Mouse (Mus musculus): ENCODE results near the gene Pllp.

Pllp gene

GRCm38 (mm10) chr8:94702844-94703813 is 7.1 kb upstream of the Pllp start:
- peak; percentile 92 for DNase-seq (ENCODE audit: extremely low spot score)

- DNase-seq (ENCODE audit: extremely low spot score), result no peak
Observed at GRCm38 (mm10) chr8:94702156-94702555, 6.1 kb upstream of the Pllp start.

DNA sequence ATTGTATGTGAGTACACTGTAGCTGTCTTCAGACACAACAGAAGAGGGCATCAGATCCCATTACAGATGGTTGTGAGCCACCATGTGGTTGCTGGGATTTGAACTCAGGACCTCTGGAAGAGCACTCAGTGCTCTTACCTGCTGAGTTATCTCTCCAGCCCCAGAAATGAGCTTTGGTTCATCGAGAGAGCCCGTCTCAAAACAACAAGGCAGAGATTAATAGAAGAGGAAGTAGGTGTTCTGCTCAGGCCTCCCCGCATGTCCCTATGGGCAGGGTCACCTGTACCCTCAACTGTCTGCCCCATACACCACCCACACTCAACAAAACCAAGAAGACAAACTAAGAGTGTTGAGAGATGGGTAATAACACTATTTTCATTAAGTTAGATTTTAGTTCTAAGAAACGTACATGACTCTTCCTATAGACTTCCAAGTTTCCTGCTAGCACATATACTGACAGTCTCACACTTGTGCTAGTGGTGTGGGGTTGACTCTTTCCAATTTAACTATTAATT is 4.4 kb upstream of the Pllp start:
- no peak for DNase-seq (ENCODE audit: extremely low spot score)

- no peak for DNase-seq (ENCODE audit: extremely low spot score)
Observed at GRCm38 (mm10) chr8:94699366-94699765, 3.3 kb upstream of the Pllp start.

DNA sequence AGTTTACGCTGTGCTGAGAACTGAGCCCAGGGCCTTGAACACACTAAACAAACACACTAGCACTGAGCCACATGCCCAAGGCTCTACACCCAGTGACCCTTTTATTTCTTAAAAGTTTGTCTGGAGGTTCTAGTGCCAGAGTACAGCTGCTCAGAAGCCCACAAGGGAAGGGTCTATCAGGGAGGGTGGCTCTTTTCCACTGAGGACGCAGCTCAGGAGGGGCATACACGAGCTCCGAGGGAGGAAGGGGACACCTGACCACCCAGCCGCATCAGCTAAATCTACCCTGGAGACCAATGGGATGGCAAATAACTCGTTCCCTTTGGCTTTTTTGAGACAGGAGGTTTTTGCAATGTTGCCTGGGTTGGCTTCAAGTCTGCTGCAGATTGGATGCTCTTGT is 1.9 kb upstream of the Pllp start:
- no peak for DNase-seq (ENCODE audit: extremely low spot score)

DNA sequence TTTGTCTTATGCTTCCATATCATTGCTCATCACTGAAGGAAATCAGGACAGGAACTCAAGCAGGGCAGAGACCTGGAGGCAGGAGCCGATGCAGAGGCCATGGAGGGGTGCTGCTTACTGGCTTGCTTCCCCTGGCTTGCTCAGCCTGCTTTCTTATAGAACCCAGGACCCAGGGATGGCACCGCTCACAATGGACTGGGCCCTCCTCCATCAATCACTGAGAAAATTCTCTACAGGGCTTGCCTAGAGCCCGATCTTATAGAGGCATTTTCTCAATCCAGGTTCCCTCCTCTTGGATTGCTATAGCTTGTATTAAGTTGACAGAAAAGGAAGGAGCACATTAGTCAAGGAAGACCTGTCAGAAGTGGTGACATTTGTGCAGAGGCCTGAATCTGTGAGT is 488 bp upstream of the Pllp start:
- DNase-seq (ENCODE audit: extremely low spot score), result no peak

DNA sequence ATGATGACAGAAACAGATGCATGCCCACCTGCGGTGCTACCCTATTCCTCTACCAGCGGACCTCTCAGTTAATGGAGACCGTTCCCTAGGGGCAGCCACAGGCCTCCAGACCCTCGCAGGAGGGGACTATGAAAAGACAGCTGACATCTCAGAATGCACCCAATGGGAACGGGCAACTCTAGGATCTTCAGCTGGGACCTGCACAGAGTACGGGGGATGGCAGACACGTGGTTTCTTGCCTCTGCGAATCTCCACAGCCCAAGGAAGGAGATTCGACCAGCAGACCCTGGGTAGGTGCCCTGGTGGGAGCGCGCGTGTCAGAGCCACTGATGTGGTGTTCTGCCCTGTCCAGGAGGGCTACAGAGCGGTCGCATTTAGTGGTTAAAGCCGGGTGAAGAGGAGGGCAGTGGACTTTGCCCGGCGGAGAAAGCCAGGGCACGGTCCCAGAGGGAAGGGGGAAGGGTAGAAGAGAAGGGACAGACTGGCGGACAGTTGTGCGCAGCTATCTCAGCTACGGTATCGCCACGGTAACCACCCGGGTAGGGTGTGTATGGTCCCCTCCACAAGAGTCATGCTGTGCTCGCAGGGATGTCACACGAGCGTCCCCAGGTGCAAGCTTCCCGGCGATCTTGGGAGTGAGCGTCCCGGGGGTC is 611 bp downstream of the Pllp start:
- peak; percentile 33 for DNase-seq (ENCODE audit: extremely low spot score)

DNA sequence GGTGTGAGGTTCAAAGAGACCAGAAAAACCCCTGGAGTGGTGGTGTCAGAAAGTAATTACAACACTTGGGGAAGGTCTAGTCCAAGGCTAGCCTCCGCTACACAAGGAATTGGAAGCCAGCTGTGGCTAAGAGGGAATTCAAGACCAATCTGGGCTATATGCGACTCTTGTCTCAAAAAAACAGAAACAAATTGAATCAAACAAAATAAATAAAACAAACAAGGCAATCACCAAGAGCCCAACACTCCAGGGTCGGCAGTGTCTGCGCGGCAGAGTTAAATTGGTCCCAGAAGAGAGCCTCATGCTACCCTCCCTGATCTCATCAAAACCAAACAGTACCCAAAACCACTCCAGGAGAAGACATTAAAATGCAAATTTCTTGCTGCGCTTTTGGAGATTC is 1.4 kb downstream of the Pllp start:
- no peak for DNase-seq (ENCODE audit: extremely low spot score)

DNA sequence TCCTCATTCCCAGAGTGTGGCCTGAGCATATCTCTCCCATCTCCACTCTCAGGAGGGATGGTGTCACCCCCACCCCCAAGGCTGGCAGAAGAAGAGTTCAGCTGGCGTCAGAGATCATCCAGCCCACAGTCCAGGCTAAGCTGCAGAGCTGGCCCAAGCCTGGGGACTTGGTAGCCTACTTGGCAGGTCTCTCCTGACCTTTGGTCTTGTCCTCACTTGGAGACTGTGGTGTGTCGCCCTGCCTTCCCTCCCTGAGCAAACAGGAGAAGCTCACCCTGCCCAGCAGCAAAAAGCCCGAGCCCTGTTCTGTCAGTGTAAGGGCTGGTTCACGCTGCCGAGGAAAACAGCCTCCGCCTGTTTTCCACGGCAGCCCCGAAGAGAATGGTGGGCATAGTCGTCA is 10.1 kb downstream of the Pllp start:
- DNase-seq (ENCODE audit: extremely low spot score), result no peak

DNA sequence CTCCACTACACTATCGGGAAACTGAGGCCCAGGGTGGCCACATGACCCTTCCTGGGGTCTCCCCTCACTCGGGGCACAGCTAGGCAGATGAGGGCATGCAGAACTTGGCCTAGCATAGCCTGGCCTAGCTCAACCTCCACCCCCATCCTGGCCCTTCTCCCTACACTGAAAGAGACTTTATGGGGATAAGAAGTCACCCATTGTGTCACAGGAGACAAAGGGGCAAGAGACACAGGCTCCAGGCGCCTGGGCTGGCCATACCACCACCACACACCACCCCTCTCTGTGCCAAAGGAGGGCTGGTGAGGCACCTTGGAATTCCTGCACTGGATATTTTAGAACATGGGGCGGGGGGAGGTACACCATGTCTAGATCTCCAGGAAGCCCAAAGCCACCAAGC is 11.8 kb downstream of the Pllp start:
- DNase-seq (ENCODE audit: extremely low spot score), result no peak

DNA sequence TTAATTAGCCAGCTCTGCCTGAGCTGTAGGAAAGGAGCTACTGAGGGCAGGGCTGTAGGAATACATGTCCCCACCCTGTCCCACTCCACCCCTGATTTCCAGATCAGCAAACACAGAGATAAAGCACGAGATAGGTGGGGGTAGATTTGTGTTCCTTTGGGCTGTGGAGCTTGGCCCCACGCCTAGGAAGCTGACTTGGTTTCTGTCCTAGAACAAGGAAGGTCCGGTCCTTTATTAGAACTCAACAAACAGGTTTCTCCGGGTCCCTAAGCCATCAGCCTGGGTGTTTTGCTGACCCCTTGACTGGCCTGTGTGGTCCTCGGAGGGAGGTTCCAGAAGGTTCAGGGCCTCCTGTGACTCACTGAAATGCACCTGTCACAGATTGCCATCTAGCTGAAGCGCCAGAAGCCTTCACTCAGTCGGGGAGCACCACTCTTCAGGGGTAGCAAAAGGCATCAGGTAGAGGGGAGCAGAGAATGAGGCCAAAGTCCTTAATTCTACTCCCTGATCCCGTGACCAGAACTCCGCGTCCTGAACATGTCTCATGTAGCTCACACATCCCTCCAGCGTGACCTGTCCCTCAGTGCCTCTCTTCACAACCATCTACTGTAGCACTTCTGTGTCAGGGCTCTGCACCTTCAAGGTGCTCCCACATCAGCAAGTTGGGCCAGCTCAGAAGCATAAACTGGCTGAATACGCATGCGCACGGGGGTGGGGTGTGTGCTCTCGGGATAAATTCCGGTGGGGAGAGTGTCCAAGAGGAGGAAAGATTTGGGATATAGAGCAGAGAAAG is 13.2 kb downstream of the Pllp start:
- DNase-seq (ENCODE audit: extremely low spot score), result no peak

DNA sequence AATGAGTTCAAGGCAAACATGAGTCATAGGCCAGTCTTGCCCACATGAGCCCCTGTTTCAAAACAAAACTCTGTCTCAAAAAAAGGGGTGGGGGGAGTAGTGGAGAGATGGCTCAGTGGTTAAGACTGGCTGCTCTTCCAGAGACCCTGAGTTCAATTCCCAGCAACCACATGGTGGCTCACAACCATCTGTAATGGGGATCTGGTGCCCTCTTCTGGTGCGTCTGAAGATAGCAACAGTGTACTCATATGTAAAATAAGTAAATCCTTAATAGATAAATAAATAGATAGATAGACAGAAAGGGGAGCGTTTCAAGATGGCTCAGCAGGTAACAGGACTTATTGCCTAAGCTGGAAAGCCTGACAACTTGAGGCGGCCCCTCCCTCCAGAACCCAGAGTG is 15.7 kb downstream of the Pllp start:
- no peak for DNase-seq (ENCODE audit: extremely low spot score)

DNA sequence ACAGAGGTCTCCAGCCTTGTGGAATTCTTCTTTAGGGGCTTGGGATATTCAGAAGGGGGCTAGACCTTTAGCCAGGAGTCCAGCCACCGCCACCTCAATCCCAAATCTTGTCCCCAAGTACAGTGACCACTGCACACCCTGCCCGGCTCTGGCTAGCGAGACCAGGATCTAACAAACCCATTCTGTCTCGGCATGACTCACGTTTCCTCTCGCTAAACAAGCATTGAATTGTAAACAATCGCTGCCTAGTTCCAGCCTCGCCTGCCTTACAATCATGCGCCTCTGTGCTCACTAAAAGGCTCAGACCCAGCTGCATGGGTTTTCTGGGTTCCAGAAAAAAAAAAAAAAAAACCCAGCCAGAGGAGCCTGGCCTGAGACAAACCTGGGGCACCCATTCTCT is 17.5 kb downstream of the Pllp start:
- no peak for DNase-seq (ENCODE audit: extremely low spot score)

- no peak for DNase-seq (ENCODE audit: extremely low spot score)
Observed at GRCm38 (mm10) chr8:94675923-94676322, 20.2 kb downstream of the Pllp start.

- no peak for DNase-seq (ENCODE audit: extremely low spot score)
Observed at GRCm38 (mm10) chr8:94674384-94674783, 21.7 kb downstream of the Pllp start.

DNA sequence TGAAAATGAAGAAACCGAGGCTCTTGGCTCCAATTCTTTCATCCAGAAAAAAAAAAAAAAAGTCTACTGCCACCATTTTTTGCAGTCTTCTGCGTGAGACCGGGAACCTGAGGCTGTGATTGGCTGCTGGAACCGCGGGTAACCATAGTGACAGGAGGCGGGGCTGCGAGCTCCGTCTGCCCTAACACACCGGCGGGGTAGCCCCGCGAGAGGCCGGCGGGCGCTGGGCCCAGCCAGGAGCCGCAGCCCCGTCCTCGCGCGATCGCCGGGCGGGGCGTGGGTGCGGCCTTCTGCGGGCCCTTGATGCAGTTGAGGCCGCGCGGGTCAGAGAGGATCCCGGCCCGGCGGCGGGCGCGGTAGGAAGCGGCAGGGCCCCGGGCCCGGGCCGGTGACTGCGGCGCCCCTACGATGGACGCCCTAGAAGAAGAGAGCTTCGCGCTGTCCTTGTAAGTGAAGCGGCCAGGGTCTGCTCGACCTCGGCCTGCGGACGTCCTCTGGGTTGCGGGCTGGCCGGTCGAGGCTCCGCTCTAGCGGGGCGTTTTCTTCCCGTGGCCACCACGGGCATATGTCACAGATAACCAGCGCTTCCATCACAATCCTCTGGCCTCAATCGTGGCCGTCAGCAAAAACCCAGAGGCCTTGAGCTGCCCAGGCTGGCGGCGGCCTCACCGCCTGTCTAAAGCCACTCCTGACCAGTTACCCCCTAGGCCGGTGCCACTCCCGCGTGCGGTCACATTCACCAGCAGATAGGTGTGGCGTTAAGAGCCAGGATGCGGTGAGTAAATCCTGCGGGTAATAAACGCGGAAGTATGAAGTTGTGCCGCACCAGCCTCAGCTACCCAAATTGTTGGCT is 29.4 kb downstream of the Pllp start, which contains the start of gene Arl2bp:
Gene Arl2bp, plus strand, starts transcription at position 145 of the 853 bp plus-strand sequence.
- DNase-seq (ENCODE audit: extremely low spot score), result peak; percentile 92

GRCm38 (mm10) chr8:94664722-94665121 is 31.4 kb downstream of the Pllp start:
- DNase-seq (ENCODE audit: extremely low spot score), result no peak

GRCm38 (mm10) chr8:94660418-94660817 is 35.7 kb downstream of the Pllp start:
- no peak for DNase-seq (ENCODE audit: extremely low spot score)

- DNase-seq (ENCODE audit: extremely low spot score), result no peak
Observed at GRCm38 (mm10) chr8:94658031-94658430, 38.0 kb downstream of the Pllp start.

DNA sequence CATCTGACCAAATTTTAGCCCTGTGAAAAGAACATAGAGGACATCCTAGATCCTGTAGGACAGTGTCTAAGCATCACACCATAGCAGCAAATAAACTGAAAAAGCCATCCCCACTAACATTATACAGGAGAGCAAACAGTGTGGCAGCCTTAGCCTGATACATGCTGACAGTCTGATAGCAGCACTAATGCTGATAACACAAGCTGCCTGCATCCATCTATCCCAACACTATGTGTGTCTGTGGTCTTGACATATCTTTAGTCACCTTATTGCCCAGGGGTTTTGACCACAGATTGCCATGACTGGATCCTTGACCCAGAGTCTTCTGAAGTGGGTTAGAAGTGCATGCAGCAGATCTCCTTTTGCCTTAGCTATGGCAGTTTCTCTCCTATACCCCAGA is 41.1 kb downstream of the Pllp start:
- DNase-seq (ENCODE audit: extremely low spot score), result no peak

GRCm38 (mm10) chr8:94652951-94653350 is 43.1 kb downstream of the Pllp start:
- DNase-seq (ENCODE audit: extremely low spot score), result no peak
